9 mouse cellular contexts compared by ENCODE assay signal in the genomic region with DNA sequence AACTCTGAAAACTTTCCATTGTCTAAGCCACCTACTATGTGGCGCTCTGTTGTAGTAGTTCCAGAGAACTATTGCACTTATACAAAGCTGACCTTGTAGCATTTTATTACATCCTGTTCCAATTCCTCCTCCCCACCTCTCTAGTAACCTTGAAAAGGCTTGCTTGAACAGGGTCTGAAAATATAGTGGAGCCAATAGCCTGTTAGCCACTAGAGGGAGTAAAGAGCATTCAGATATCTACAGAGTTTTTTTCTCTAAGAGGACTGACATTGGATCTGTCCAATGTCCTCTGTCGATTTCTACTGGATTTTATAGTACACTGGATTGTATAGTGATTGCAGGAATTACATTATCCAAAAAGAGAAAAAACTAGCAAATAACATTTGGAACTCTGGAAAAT. TPM values are rescaled to one million over a fixed set of nuclear protein-coding genes. Genes with fewer than 3 reads are reported as not detected.
DNase-seq lines count a peak whose midpoint lies in the region; ATAC-seq and TF ChIP-seq lines count a peak whose summit lies in the region.
"Had no signal": no experiment of that assay in that cellular context is flagged by ENCODE, and none has a peak within 500 bp of the region (broad histone marks: within the 10 kb centered on the region; RNA-seq: fewer than 3 reads in every experiment).

No protein-coding gene starts in this region.

- no peak overlapping the region for H3K27ac ChIP-seq in gastrocnemius, adult 2 months
- H3K27ac ChIP-seq in neural tube, embryonic 11.5 days (ENCODE audit: low read depth, low read length), result no peak overlapping the region
- H3K27ac ChIP-seq in neural tube, embryonic 15.5 days (replicated peaks), result no peak overlapping the region
- no peak overlapping the region for H3K27ac ChIP-seq in forebrain, embryonic 14.5 days (ENCODE audit: low read depth, low read length)

- H3K36me3 ChIP-seq in neural tube, embryonic 11.5 days (ENCODE audit: control insufficient read depth, insufficient read depth, low read length), result no peaks in the 10 kb centered on the region
- H3K36me3 ChIP-seq in neural tube, embryonic 15.5 days, result no peaks in the 10 kb centered on the region
- H3K36me3 ChIP-seq in forebrain, embryonic 14.5 days (ENCODE audit: control insufficient read depth, insufficient read depth, low read length), result no peaks in the 10 kb centered on the region

- intact Hi-C loops in gastrocnemius, adult 2 months (cut with DNase I), result no loop called here
- intact Hi-C loops in gastrocnemius, postnatal 36 days (cut with DNase I), result no loop called here

- no peak for DNase-seq in gastrocnemius, adult 2 months
- no peak for DNase-seq in gastrocnemius, postnatal 36 days
- no peak for DNase-seq in neural tube, embryonic 11.5 days (ENCODE audit: low spot score)
- DNase-seq in forebrain, embryonic 14.5 days (ENCODE audit: low spot score), result peak; percentile 38
- DNase-seq in retina, postnatal 1 day, result peak; percentile 55
- DNase-seq in left cerebral cortex, adult 9 months (ENCODE audit: low spot score in 2 of 2), result no peak
- DNase-seq in gastrocnemius, postnatal 4 days (ENCODE audit: low spot score in 2 of 2), result no peak

- no peak overlapping the region for H3K4me3 ChIP-seq in gastrocnemius, adult 2 months
- no peak overlapping the region for H3K4me3 ChIP-seq in neural tube, embryonic 11.5 days (ENCODE audit: low read depth, low read length)
- H3K4me3 ChIP-seq in neural tube, embryonic 15.5 days (replicated peaks), result no peak overlapping the region
- no peak overlapping the region for H3K4me3 ChIP-seq in forebrain, embryonic 14.5 days (ENCODE audit: low read depth, low read length)
- H3K4me3 ChIP-seq: myocyte had no signal

- no peaks in the 10 kb centered on the region for H3K27me3 ChIP-seq in neural tube, embryonic 11.5 days (ENCODE audit: control insufficient read depth, insufficient read depth, low read length)
- no peaks in the 10 kb centered on the region for H3K27me3 ChIP-seq in neural tube, embryonic 15.5 days (replicated peaks)
- no peaks in the 10 kb centered on the region for H3K27me3 ChIP-seq in forebrain, embryonic 14.5 days (replicated peaks; ENCODE audit: control insufficient read depth, insufficient read depth, low read length)

- no peak overlapping the region for H3K9ac ChIP-seq in neural tube, embryonic 11.5 days (ENCODE audit: low read length)
- no peak overlapping the region for H3K9ac ChIP-seq in neural tube, embryonic 15.5 days (replicated peaks)
- no peak overlapping the region for H3K9ac ChIP-seq in forebrain, embryonic 14.5 days (ENCODE audit: low read length)

- TF ChIP-seq CTCF in gastrocnemius, adult 2 months (IDR thresholded peaks at IDR 0.05), result peak; percentile 46

- 26% methylated on average over 2 of the region's 2 CpGs for WGBS in neural tube, embryonic 11.5 days
- 36% methylated on average over 2 of the region's 2 CpGs for WGBS in neural tube, embryonic 15.5 days
- WGBS in forebrain, embryonic 14.5 days, result 28% methylated on average over 2 of the region's 2 CpGs

- H3K9me3 ChIP-seq in neural tube, embryonic 11.5 days (ENCODE audit: control insufficient read depth, low read length), result no peaks in the 10 kb centered on the region
- H3K9me3 ChIP-seq in neural tube, embryonic 15.5 days (replicated peaks), result no peaks in the 10 kb centered on the region
- no peaks in the 10 kb centered on the region for H3K9me3 ChIP-seq in forebrain, embryonic 14.5 days (replicated peaks; ENCODE audit: control insufficient read depth, low read length)

- ATAC-seq in neural tube, embryonic 11.5 days (ENCODE audit: insufficient read depth, low FRiP score, low TSS enrichment), result peak; percentile 35; the same call in 1 of the 2 replicates
- no peak for ATAC-seq in neural tube, embryonic 15.5 days (ENCODE audit: low FRiP score)
- no peak for ATAC-seq in forebrain, embryonic 14.5 days

- H3K4me1 ChIP-seq in neural tube, embryonic 11.5 days (ENCODE audit: control insufficient read depth, insufficient read depth, low read length), result no peaks in the 10 kb centered on the region
- no peaks in the 10 kb centered on the region for H3K4me1 ChIP-seq in neural tube, embryonic 15.5 days
- no peaks in the 10 kb centered on the region for H3K4me1 ChIP-seq in forebrain, embryonic 14.5 days (ENCODE audit: control insufficient read depth, insufficient read depth, low read length)

- H3K4me2 ChIP-seq in neural tube, embryonic 11.5 days (ENCODE audit: low read depth), result no peak overlapping the region
- no peak overlapping the region for H3K4me2 ChIP-seq in neural tube, embryonic 15.5 days
- H3K4me2 ChIP-seq in forebrain, embryonic 14.5 days (ENCODE audit: low read length), result no peak overlapping the region

RNA-seq across cellular contexts. Expression of gene Spata48, which starts 6.9 kb away (rescaled TPM):
- under 1 TPM in 1 of 2 experiments, not detected in 1; 0.56 TPM for total RNA-seq in gastrocnemius, adult 2 months (2021)
- under 1 TPM in 1 of 2 experiments, not detected in 1; 0.51 TPM for total RNA-seq in gastrocnemius, postnatal 36 days (2021)
- 2.4 and 4.2 TPM in 2 replicates for polyA plus RNA-seq in neural tube, embryonic 11.5 days (2014; fragmentation: Nextera tagmentation; extraction: Ambion mirVana)
- 0.28 and 0.93 TPM in 2 replicates for polyA plus RNA-seq in neural tube, embryonic 15.5 days (2015; fragmentation: Nextera tagmentation; extraction: Ambion mirVana)
- 1.2 TPM in 1 of 2 replicates, not detected in the other for polyA plus RNA-seq in forebrain, embryonic 14.5 days (2014; fragmentation: Nextera tagmentation; extraction: Ambion mirVana)
- total RNA-seq in gastrocnemius, postnatal 4 days (2021), result 1 to 10 TPM in 1 of 2 experiments, under 1 TPM in 1; 0.83 to 1.4 TPM
- polyA plus RNA-seq: myocyte had no signal

RNA-seq across cellular contexts. Expression of gene Zpbp, which starts 7.2 kb away (rescaled TPM):
- total RNA-seq in gastrocnemius, adult 2 months (2021), result under 1 TPM; 0.06 to 0.08 TPM
- total RNA-seq in gastrocnemius, postnatal 36 days (2021), result under 1 TPM; 0.15 to 0.20 TPM
- polyA plus RNA-seq in neural tube, embryonic 11.5 days (2014; fragmentation: Nextera tagmentation; extraction: Ambion mirVana), result 0.51 and 0.57 TPM in 2 replicates
- polyA plus RNA-seq in neural tube, embryonic 15.5 days (2015; fragmentation: Nextera tagmentation; extraction: Ambion mirVana), result 1.4 and 1.5 TPM in 2 replicates
- polyA plus RNA-seq in forebrain, embryonic 14.5 days (2014; fragmentation: Nextera tagmentation; extraction: Ambion mirVana), result 0.55 and 0.56 TPM in 2 replicates
- total RNA-seq in gastrocnemius, postnatal 4 days (2021), result under 1 TPM; 0.29 to 0.47 TPM
- polyA plus RNA-seq: myocyte had no signal

Comparison
In these comparisons a context has a peak if more than half of its experiments do, and no peak if none do; other contexts are left out.
1. DNase-seq: peak in forebrain, embryonic 14.5 days (single experiment) and retina, postnatal 1 day (single experiment); none in gastrocnemius, adult 2 months (single experiment), gastrocnemius, postnatal 36 days (0 of 2), neural tube, embryonic 11.5 days (single experiment), left cerebral cortex, adult 9 months (0 of 2) and gastrocnemius, postnatal 4 days (0 of 2).